Mouse (Mus musculus) heart, embryonic 11.5 days (tissue): ENCODE results near the gene Rnf113a2. TPM values are rescaled to one million over a fixed set of nuclear protein-coding genes. Genes with fewer than 3 reads are reported as not detected.

Source experiments
- ATAC-seq: fragments of 200-750 bp; cut with Nextera tagmentation; replicated peaks from 2 replicates; pipeline ENCODE4 v1.8.0; 2017; ENCODE audit warnings: moderate library complexity; ENCODE audit not compliant: insufficient number of reproducible peaks, low FRiP score, low TSS enrichment
- H3K27ac ChIP-seq: fragments of 300-500 bp; sonication (generic); 2 replicates; pipeline ENCODE4 v1.5.1; 2014; ENCODE audit warnings: mild to moderate bottlenecking, low read depth, low read length
- H3K27me3 ChIP-seq: fragments of 300-500 bp; sonication (generic); 2 replicates; pipeline ENCODE4 v1.6.1; 2014; ENCODE audit warnings: mild to moderate bottlenecking, low read length, mixed read lengths; ENCODE audit not compliant: control insufficient read depth, insufficient read depth
- H3K36me3 ChIP-seq: fragments of 300-500 bp; sonication (generic); 2 replicates; pipeline ENCODE4 v1.6.1; 2014; ENCODE audit warnings: mild to moderate bottlenecking, low read length, moderate library complexity, mixed read lengths; ENCODE audit not compliant: control insufficient read depth, insufficient read depth
- H3K4me1 ChIP-seq: fragments of 300-500 bp; sonication (generic); 2 replicates; pipeline ENCODE4 v1.6.1; 2014; ENCODE audit warnings: low read length; ENCODE audit not compliant: control insufficient read depth, insufficient read depth
- H3K4me2 ChIP-seq: fragments of 300-500 bp; sonication (generic); 2 replicates; pipeline ENCODE4 v1.6.1; 2014; ENCODE audit warnings: mild to moderate bottlenecking, moderate library complexity
- H3K4me3 ChIP-seq: fragments of 300-500 bp; sonication (generic); 2 replicates; pipeline ENCODE4 v1.5.1; 2014; ENCODE audit warnings: low read depth, low read length
- H3K9ac ChIP-seq: fragments of 300-500 bp; sonication (generic); 2 replicates; pipeline ENCODE4 v1.6.1; 2014; ENCODE audit warnings: mild to moderate bottlenecking, low read depth, low read length, moderate library complexity
- H3K9me3 ChIP-seq: fragments of 300-500 bp; sonication (generic); replicated peaks from 2 replicates; pipeline ENCODE4 v1.6.1; 2016; ENCODE audit warnings: low read length; ENCODE audit not compliant: control insufficient read depth
- WGBS: fragments of 180-500 bp; shearing (Covaris S2); extraction: QIAGEN DNeasy Blood & Tissue Kit; methylation state at CpG from one replicate; pipeline ENCODE4 v1.1.7; 2014; ENCODE audit not compliant: insufficient replicate concordance; 5-methylcytosine and 5-hydroxymethylcytosine counted together
- polyA plus RNA-seq: library from polyadenylated mRNA; unstranded; fragments of >200 nt; fragmentation: Nextera tagmentation; extraction: Ambion mirVana; gene quantifications from 2 replicates; pipeline ENCODE4 v1.2.1, GENCODE M21; 2014

Rnf113a2 gene
- polyA plus RNA-seq, 1 experiment from 2014 or later, result 21.6 TPM

DNA sequence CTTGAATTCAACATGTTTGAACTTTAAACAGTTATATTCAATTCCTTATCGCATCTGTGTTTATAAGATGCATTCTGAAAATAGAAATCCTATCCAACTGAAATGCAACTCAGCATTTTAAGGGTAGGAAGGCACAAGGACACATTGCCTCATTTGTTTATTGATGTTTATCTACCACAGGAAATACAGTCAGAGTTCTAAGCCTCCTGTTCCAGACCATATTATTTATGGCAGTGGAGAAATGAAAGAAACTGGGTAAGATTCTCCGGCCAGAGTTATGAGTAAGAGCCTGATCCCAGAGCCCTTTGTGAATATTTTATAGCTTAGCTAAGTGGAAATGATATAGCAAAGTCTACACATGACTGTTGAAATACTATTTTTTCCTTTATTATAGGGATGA is 12.8 kb downstream of the Rnf113a2 start:
- 93% methylated on average over 2 of the region's 2 CpGs for WGBS
- no peak overlapping the region for H3K27ac ChIP-seq

GRCm38 (mm10) chr12:84438697-84439096 is 21.7 kb downstream of the Rnf113a2 start:
- Histone ChIP-seq H3K4me3 (no peak overlapping the region), H3K27ac (no peak overlapping the region), H3K4me2 (no peak overlapping the region), H3K9me3 (no peaks in the 10 kb centered on the region), H3K27me3 (no peaks in the 10 kb centered on the region), H3K9ac (no peak overlapping the region), H3K36me3 (no peaks in the 10 kb centered on the region), H3K4me1 (no peaks in the 10 kb centered on the region)
- WGBS, result 44% methylated on average over 2 of the region's 2 CpGs
- ATAC-seq, result no peak

More for the DNA sequence above, 12.8 kb downstream of the Rnf113a2 start:
- Histone ChIP-seq H3K4me1 (no peaks in the 10 kb centered on the region), H3K4me2 (no peak overlapping the region), H3K36me3 (no peaks in the 10 kb centered on the region), H3K27me3 (no peaks in the 10 kb centered on the region), H3K9ac (no peak overlapping the region), H3K9me3 (no peaks in the 10 kb centered on the region), H3K4me3 (no peak overlapping the region)
- ATAC-seq, result no peak

- H3K27ac ChIP-seq, result no peak overlapping the region
- WGBS, result 72% methylated on average over 4 of the region's 4 CpGs
- no peak overlapping the region for H3K4me2 ChIP-seq
- H3K4me3 ChIP-seq, result no peak overlapping the region
- H3K9ac ChIP-seq, result no peak overlapping the region
- no peaks in the 10 kb centered on the region for H3K27me3 ChIP-seq
- no peaks in the 10 kb centered on the region for H3K9me3 ChIP-seq
- H3K36me3 ChIP-seq, result no peaks in the 10 kb centered on the region
- no peaks in the 10 kb centered on the region for H3K4me1 ChIP-seq
- no peak for ATAC-seq
Measured at GRCm38 (mm10) chr12:84442526-84442925, 25.5 kb downstream of the Rnf113a2 start.

- Histone ChIP-seq H3K9me3 (no peaks in the 10 kb centered on the region), H3K27me3 (no peaks in the 10 kb centered on the region), H3K9ac (no peak overlapping the region), H3K36me3 (no peaks in the 10 kb centered on the region), H3K4me1 (peaks cover 9% of the 10 kb centered on the region; the same call in 1 of the 2 replicates), H3K27ac (no peak overlapping the region), H3K4me3 (no peak overlapping the region), H3K4me2 (no peak overlapping the region)
- no peak for ATAC-seq
- WGBS, result 79% methylated on average over 1 of the region's 1 CpGs
Measured at GRCm38 (mm10) chr12:84447386-84447785, 30.4 kb downstream of the Rnf113a2 start.

DNA sequence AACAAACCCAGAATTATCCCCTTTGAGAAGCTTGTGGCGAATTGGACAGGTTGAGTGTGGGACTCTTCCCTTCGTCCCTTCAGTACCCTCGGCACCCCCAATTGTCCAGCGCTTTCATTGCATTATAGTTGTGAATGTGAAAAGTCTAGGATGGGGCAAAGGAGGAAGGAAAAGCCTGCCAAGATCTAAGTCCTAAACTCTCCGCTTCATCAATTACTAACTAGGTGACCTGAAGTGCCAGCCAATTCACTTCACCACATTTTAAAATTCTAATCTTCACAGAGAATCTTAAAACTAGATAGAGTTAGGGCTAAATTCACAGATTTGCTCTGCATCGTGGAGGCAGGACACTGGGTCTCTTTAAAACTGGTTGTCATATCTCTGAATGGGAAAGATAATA is 31.2 kb downstream of the Rnf113a2 start:
- ATAC-seq, result no peak
- Histone ChIP-seq H3K4me1 (peaks cover 9% of the 10 kb centered on the region; the same call in 1 of the 2 replicates), H3K27ac (no peak overlapping the region), H3K4me3 (no peak overlapping the region), H3K4me2 (no peak overlapping the region), H3K27me3 (no peaks in the 10 kb centered on the region), H3K36me3 (no peaks in the 10 kb centered on the region), H3K9me3 (no peaks in the 10 kb centered on the region), H3K9ac (no peak overlapping the region)
- WGBS, result 71% methylated on average over 6 of the region's 6 CpGs

DNA sequence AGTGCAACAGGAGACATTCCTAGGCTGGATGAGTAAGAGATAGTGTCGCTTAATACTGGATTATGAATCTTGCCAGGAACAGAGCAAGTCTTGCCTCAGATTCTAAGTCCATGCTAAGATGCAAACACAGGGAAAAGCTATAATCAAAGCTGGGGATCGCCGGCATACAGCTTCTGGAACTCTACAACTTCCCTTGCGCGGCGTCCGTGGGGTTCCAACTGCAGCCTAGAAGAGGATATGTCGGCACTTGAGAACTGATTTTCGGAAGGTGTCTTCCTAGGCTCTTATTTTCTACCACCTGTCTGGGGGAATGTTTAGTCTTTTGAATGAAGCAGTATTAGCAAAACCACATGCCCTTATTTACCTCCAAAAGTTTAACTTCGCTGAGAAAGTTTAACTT is 32.9 kb downstream of the Rnf113a2 start:
- no peak overlapping the region for H3K27ac ChIP-seq
- ATAC-seq, result no peak
- H3K9ac ChIP-seq, result peak overlapping the region; percentile 74
- H3K4me2 ChIP-seq, result peak overlapping the region; percentile 90
- H3K27me3 ChIP-seq, result no peaks in the 10 kb centered on the region
- peak overlapping the region; percentile 87 for H3K4me3 ChIP-seq
- H3K9me3 ChIP-seq, result no peaks in the 10 kb centered on the region
- H3K4me1 ChIP-seq, result peaks cover 9% of the 10 kb centered on the region; the same call in 1 of the 2 replicates
- H3K36me3 ChIP-seq, result no peaks in the 10 kb centered on the region
- WGBS, result 40% methylated on average over 10 of the region's 10 CpGs

DNA sequence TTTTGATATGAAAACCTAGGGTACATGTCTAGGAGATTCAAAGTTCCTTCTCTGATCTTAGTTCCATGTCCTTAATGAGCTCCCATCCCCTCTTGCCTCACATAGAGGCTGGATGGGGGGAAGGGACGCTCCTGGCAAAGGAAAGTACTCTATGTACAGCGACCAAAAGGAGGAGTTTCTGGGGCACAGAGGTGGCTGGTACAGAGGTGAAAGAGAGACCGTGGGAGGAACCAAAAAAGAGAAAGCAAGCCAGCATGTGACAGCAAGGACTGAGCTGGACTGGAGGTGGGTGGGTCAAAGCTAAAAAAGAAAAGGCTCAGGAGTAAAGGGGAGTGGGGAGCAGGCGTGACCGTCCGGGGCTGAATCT is 33.3 kb downstream of the Rnf113a2 start:
- H3K9ac ChIP-seq, result peak overlapping the region; percentile 74
- peaks cover 9% of the 10 kb centered on the region; the same call in 1 of the 2 replicates for H3K4me1 ChIP-seq
- no peaks in the 10 kb centered on the region for H3K9me3 ChIP-seq
- peak overlapping the region; percentile 70 for H3K27ac ChIP-seq
- no peaks in the 10 kb centered on the region for H3K36me3 ChIP-seq
- ATAC-seq, result no peak
- 0% methylated on average over 6 of the region's 6 CpGs for WGBS
- H3K4me2 ChIP-seq, result peak overlapping the region; percentile 90
- no peaks in the 10 kb centered on the region for H3K27me3 ChIP-seq
- H3K4me3 ChIP-seq, result peak overlapping the region; percentile 87

GRCm38 (mm10) chr12:84450718-84451646 is 34.0 kb downstream of the Rnf113a2 start, which contains the start of the genes Aldh6a1 and Lin52:
TSS of gene Aldh6a1 (minus strand) at chr12:84451004.
TSS of gene Lin52 (plus strand) at chr12:84451422.
- no peaks in the 10 kb centered on the region for H3K9me3 ChIP-seq
- H3K4me3 ChIP-seq, result peak within 1 kb of the TSS; percentile 87
- H3K36me3 ChIP-seq, result no peaks in the 10 kb centered on the region
- peak within 1 kb of the TSS; percentile 96 for H3K4me2 ChIP-seq
- H3K27me3 ChIP-seq, result no peaks in the 10 kb centered on the region
- WGBS, result under 1% methylated on average over 49 of the region's 49 CpGs
- peak within 1 kb of the TSS; percentile 79 for H3K9ac ChIP-seq
- H3K27ac ChIP-seq, result peak within 1 kb of the TSS; percentile 75
- H3K4me1 ChIP-seq, result peaks cover 9% of the 10 kb centered on the region; the same call in 1 of the 2 replicates
- peak; percentile 98 for ATAC-seq
